8 mouse cellular contexts compared by ENCODE assay signal in the genomic region with DNA sequence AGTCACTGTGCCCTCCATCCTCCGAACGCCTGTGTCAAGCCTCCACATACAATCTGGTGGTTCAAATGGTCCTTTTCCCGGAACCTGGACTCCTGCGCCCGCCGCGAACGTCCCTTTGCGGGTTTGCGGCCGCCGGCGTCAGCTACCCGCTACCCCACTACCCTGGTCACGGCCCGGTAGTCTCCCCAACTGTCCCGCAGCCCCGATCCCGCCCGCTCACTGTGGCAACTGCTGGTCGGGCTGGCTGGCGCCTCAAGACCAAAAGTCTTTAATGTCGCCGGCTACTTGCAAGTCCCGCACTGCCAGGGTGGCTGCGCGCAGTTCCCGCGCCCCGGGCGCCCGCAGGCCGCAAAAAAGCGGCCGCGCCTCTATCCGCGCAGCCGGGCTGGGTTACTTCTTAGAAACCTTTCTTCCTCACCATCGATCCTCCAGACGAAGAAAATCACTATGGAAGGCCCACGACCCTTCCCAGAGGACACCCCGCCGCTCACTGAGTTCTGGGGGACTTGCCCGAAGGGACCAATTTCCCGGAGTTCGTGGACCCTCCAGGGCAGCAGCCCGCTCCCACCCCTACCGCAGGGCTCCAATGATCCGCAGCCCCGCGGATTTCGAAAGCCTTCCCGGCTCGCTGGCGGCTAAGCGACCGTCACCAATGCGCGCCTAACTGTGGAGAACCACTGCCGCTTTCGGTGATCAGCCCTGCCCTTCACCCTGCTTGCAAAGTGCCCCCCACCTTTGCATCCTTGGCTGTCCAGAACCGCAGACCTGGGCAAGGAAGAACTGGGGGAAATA. TPM values are rescaled to one million over a fixed set of nuclear protein-coding genes. Genes with fewer than 3 reads are reported as not detected.
A peak's percentile ranks its signal among the peaks of the same experiment; 100 is the strongest.
DNase-seq lines count a peak whose midpoint lies in the region; ATAC-seq and TF ChIP-seq lines count a peak whose summit lies in the region.

No protein-coding gene starts in this region.

- no peak for ATAC-seq in embryonic facial prominence, embryonic 13.5 days (ENCODE audit: insufficient number of reproducible peaks, insufficient read depth, low FRiP score, low TSS enrichment, low read depth)
- ATAC-seq in heart, embryonic 13.5 days (ENCODE audit: extremely low read depth, insufficient number of reproducible peaks, low FRiP score, low TSS enrichment), result peak; percentile 26; the same call in 1 of the 2 replicates
- ATAC-seq in kidney, postnatal 0 days (replicated peaks; ENCODE audit: low FRiP score, low read depth), result peak; percentile 34
- ATAC-seq in lung, embryonic 14.5 days (ENCODE audit: insufficient read depth), result peak; percentile 28
- ATAC-seq in neural tube, embryonic 14.5 days (ENCODE audit: low read depth), result peak; percentile 56

- H3K27me3 ChIP-seq in E14TG2a.4 (ENCODE audit: insufficient read depth, low read length), result no peaks in the 10 kb centered on the region
- no peaks in the 10 kb centered on the region for H3K27me3 ChIP-seq in embryonic facial prominence, embryonic 13.5 days
- H3K27me3 ChIP-seq in heart, embryonic 13.5 days (replicated peaks), result no peaks in the 10 kb centered on the region
- no peaks in the 10 kb centered on the region for H3K27me3 ChIP-seq in kidney, postnatal 0 days (ENCODE audit: insufficient read depth, low read length)
- no peaks in the 10 kb centered on the region for H3K27me3 ChIP-seq in lung, embryonic 14.5 days (ENCODE audit: insufficient read depth, low read length)
- H3K27me3 ChIP-seq in neural tube, embryonic 14.5 days (ENCODE audit: control insufficient read depth, insufficient read depth, low read length), result no peaks in the 10 kb centered on the region

- peak overlapping the region; percentile 87 for H3K9ac ChIP-seq in embryonic facial prominence, embryonic 13.5 days
- peak overlapping the region; percentile 92 for H3K9ac ChIP-seq in heart, embryonic 13.5 days
- H3K9ac ChIP-seq in kidney, postnatal 0 days (ENCODE audit: low read depth, low read length), result peak overlapping the region; percentile 87
- peak overlapping the region; percentile 89 for H3K9ac ChIP-seq in lung, embryonic 14.5 days
- peak overlapping the region; percentile 65 for H3K9ac ChIP-seq in neural tube, embryonic 14.5 days (replicated peaks; ENCODE audit: low read depth, low read length)

- under 1% methylated on average over 63 of the region's 63 CpGs for WGBS in embryonic facial prominence, embryonic 13.5 days
- WGBS in heart, embryonic 13.5 days, result under 1% methylated on average over 63 of the region's 63 CpGs
- WGBS in kidney, postnatal 0 days, result under 1% methylated on average over 62 of the region's 63 CpGs
- under 1% methylated on average over 63 of the region's 63 CpGs for WGBS in lung, embryonic 14.5 days
- under 1% methylated on average over 63 of the region's 63 CpGs for WGBS in neural tube, embryonic 14.5 days

- H3K9me3 ChIP-seq in E14TG2a.4 (ENCODE audit: low read length), result no peaks in the 10 kb centered on the region
- H3K9me3 ChIP-seq in embryonic facial prominence, embryonic 13.5 days, result no peaks in the 10 kb centered on the region
- no peaks in the 10 kb centered on the region for H3K9me3 ChIP-seq in heart, embryonic 13.5 days
- H3K9me3 ChIP-seq in kidney, postnatal 0 days (replicated peaks; ENCODE audit: low read length), result no peaks in the 10 kb centered on the region
- H3K9me3 ChIP-seq in lung, embryonic 14.5 days (ENCODE audit: low read depth, low read length), result no peaks in the 10 kb centered on the region
- H3K9me3 ChIP-seq in neural tube, embryonic 14.5 days (ENCODE audit: control insufficient read depth, low read length), result no peaks in the 10 kb centered on the region

- H3K4me3 ChIP-seq in E14TG2a.4 (replicated peaks; ENCODE audit: low read length), result peak overlapping the region; percentile 82
- peak overlapping the region; percentile 56 for H3K4me3 ChIP-seq in embryonic facial prominence, embryonic 13.5 days
- H3K4me3 ChIP-seq in heart, embryonic 13.5 days, result peak overlapping the region; percentile 64
- peak overlapping the region; percentile 62 for H3K4me3 ChIP-seq in kidney, postnatal 0 days (replicated peaks; ENCODE audit: low read depth, low read length)
- H3K4me3 ChIP-seq in lung, embryonic 14.5 days (ENCODE audit: low read depth, low read length), result peak overlapping the region; percentile 58
- peak overlapping the region; percentile 60 for H3K4me3 ChIP-seq in neural tube, embryonic 14.5 days (ENCODE audit: low read depth, low read length)

- DNase-seq in adrenal gland, postnatal 10 days, result peak; percentile 81
- peak; percentile 78 for DNase-seq in kidney, postnatal 0 days (ENCODE audit: low spot score)
- DNase-seq in lung, embryonic 14.5 days, result peak; percentile 80
- DNase-seq in urinary bladder, postnatal 14 days (ENCODE audit: low spot score), result peak; percentile 67

- peaks cover 41% of the 10 kb centered on the region for H3K4me1 ChIP-seq in E14TG2a.4 (replicated peaks; ENCODE audit: low read depth, low read length)
- H3K4me1 ChIP-seq in embryonic facial prominence, embryonic 13.5 days, result peaks cover 52% of the 10 kb centered on the region
- H3K4me1 ChIP-seq in heart, embryonic 13.5 days, result peaks cover 62% of the 10 kb centered on the region
- H3K4me1 ChIP-seq in kidney, postnatal 0 days (replicated peaks; ENCODE audit: insufficient read depth, low read length), result peaks cover 11% of the 10 kb centered on the region; the same call in 1 of the 2 replicates
- peaks cover 16% of the 10 kb centered on the region for H3K4me1 ChIP-seq in lung, embryonic 14.5 days (ENCODE audit: insufficient read depth)
- peaks cover 21% of the 10 kb centered on the region for H3K4me1 ChIP-seq in neural tube, embryonic 14.5 days (ENCODE audit: control insufficient read depth, insufficient read depth, low read length)

- peaks cover 23% of the 10 kb centered on the region for H3K36me3 ChIP-seq in E14TG2a.4 (ENCODE audit: insufficient read depth, low read length)
- no peaks in the 10 kb centered on the region for H3K36me3 ChIP-seq in embryonic facial prominence, embryonic 13.5 days
- peaks cover 20% of the 10 kb centered on the region for H3K36me3 ChIP-seq in heart, embryonic 13.5 days
- 0 out of 2 replicates have a peak, but pooled peaks cover 3% of the 10 kb centered on the region for H3K36me3 ChIP-seq in kidney, postnatal 0 days (ENCODE audit: insufficient read depth, low read length)
- peaks cover 14% of the 10 kb centered on the region for H3K36me3 ChIP-seq in lung, embryonic 14.5 days (ENCODE audit: insufficient read depth)
- H3K36me3 ChIP-seq in neural tube, embryonic 14.5 days (ENCODE audit: control insufficient read depth, insufficient read depth, low read length), result no peaks in the 10 kb centered on the region

- peak overlapping the region; percentile 100 for H3K27ac ChIP-seq in embryonic facial prominence, embryonic 13.5 days
- peak overlapping the region; percentile 99 for H3K27ac ChIP-seq in heart, embryonic 13.5 days (replicated peaks)
- peak overlapping the region; percentile 98 for H3K27ac ChIP-seq in kidney, postnatal 0 days
- peak overlapping the region; percentile 100 for H3K27ac ChIP-seq in lung, embryonic 14.5 days (ENCODE audit: low read depth)
- peak overlapping the region; percentile 84 for H3K27ac ChIP-seq in neural tube, embryonic 14.5 days (ENCODE audit: low read depth, low read length)

- H3K4me2 ChIP-seq in embryonic facial prominence, embryonic 13.5 days, result peak overlapping the region; percentile 86
- peak overlapping the region; percentile 91 for H3K4me2 ChIP-seq in heart, embryonic 13.5 days
- H3K4me2 ChIP-seq in kidney, postnatal 0 days (ENCODE audit: low read length), result peak overlapping the region; percentile 88
- H3K4me2 ChIP-seq in lung, embryonic 14.5 days, result peak overlapping the region; percentile 97
- H3K4me2 ChIP-seq in neural tube, embryonic 14.5 days (ENCODE audit: low read depth, low read length), result peak overlapping the region; percentile 89

- no peak for TF ChIP-seq CTCF in E14TG2a.4 (conservative IDR thresholded peaks at IDR 0.05; ENCODE audit: low read length)
- no peak for TF ChIP-seq CTCF in kidney, postnatal 0 days (IDR thresholded peaks at IDR 0.05; ENCODE audit: low read depth)
- TF ChIP-seq CTCF in lung, embryonic 14.5 days (IDR thresholded peaks at IDR 0.05; ENCODE audit: low read depth), result no peak

RNA-seq across cellular contexts. Expression of gene Cdkn1b, which starts 6.8 kb away (rescaled TPM):
- total RNA-seq in adrenal gland, postnatal 10 days (2021), result 10 to 100 TPM; 46.2 TPM
- polyA plus RNA-seq in embryonic facial prominence, embryonic 13.5 days (2015; fragmentation: Nextera tagmentation; extraction: Ambion mirVana), result 18.9 and 24.4 TPM in 2 replicates
- polyA plus RNA-seq in heart, embryonic 13.5 days (2015; fragmentation: Nextera tagmentation; extraction: Ambion mirVana), result 14.4 and 17.4 TPM in 2 replicates
- 25.1 and 25.9 TPM in 2 replicates for polyA plus RNA-seq in kidney, postnatal 0 days (2015; fragmentation: Nextera tagmentation; extraction: Ambion mirVana)
- 12.0 and 13.9 TPM in 2 replicates for polyA plus RNA-seq in lung, embryonic 14.5 days (2014; fragmentation: Nextera tagmentation; extraction: Ambion mirVana)
- 16.7 and 17.5 TPM in 2 replicates for polyA plus RNA-seq in neural tube, embryonic 14.5 days (2014; fragmentation: Nextera tagmentation; extraction: Ambion mirVana)

RNA-seq across cellular contexts. Expression of gene Gpr19, which starts 28.6 kb away (rescaled TPM):
- 10 to 100 TPM in 1 of 2 experiments, 1 to 10 TPM in 1; 7.9 to 11.1 TPM for total RNA-seq in adrenal gland, postnatal 10 days (2021)
- 9.1 TPM in 2 replicates for polyA plus RNA-seq in embryonic facial prominence, embryonic 13.5 days (2015; fragmentation: Nextera tagmentation; extraction: Ambion mirVana)
- polyA plus RNA-seq in heart, embryonic 13.5 days (2015; fragmentation: Nextera tagmentation; extraction: Ambion mirVana), result 8.5 and 8.6 TPM in 2 replicates
- 11.1 and 12.1 TPM in 2 replicates for polyA plus RNA-seq in kidney, postnatal 0 days (2015; fragmentation: Nextera tagmentation; extraction: Ambion mirVana)
- 9.6 and 10.8 TPM in 2 replicates for polyA plus RNA-seq in lung, embryonic 14.5 days (2014; fragmentation: Nextera tagmentation; extraction: Ambion mirVana)
- polyA plus RNA-seq in neural tube, embryonic 14.5 days (2014; fragmentation: Nextera tagmentation; extraction: Ambion mirVana), result 35.9 and 37.3 TPM in 2 replicates

RNA-seq across cellular contexts. Expression of gene Apold1, which starts 54.5 kb away (rescaled TPM):
- 10 to 100 TPM in 1 of 2 experiments, 1 to 10 TPM in 1; 6.7 to 38.4 TPM for total RNA-seq in adrenal gland, postnatal 10 days (2021)
- polyA plus RNA-seq in embryonic facial prominence, embryonic 13.5 days (2015; fragmentation: Nextera tagmentation; extraction: Ambion mirVana), result 3.8 and 4.2 TPM in 2 replicates
- polyA plus RNA-seq in heart, embryonic 13.5 days (2015; fragmentation: Nextera tagmentation; extraction: Ambion mirVana), result 6.8 and 7.8 TPM in 2 replicates
- 4.4 and 4.5 TPM in 2 replicates for polyA plus RNA-seq in kidney, postnatal 0 days (2015; fragmentation: Nextera tagmentation; extraction: Ambion mirVana)
- 0.43 and 0.83 TPM in 2 replicates for polyA plus RNA-seq in lung, embryonic 14.5 days (2014; fragmentation: Nextera tagmentation; extraction: Ambion mirVana)
- 3.8 TPM in 2 replicates for polyA plus RNA-seq in neural tube, embryonic 14.5 days (2014; fragmentation: Nextera tagmentation; extraction: Ambion mirVana)
